Mouse (Mus musculus) brain, embryonic 14.5 days (tissue): ENCODE data around the gene Olfr522. TPM values are rescaled to one million over a fixed set of nuclear protein-coding genes. Genes with fewer than 3 reads are reported as not detected.

Source experiments
- DNase-seq: peaks from one replicate; pipeline ENCODE4 v3.0.0-alpha.2; 2011; ENCODE audit warnings: low read depth
- CTCF ChIP-seq: fragments of 200-500 bp; IDR thresholded peaks from 2 replicates; pipeline ENCODE4 v1.5.1; 2012; ENCODE audit warnings: inconsistent platforms, mild to moderate bottlenecking, moderate library complexity, borderline replicate concordance; ENCODE audit not compliant: insufficient read depth, insufficient read length; ENCODE audit errors: extremely low read depth
- POLR2A ChIP-seq: fragments of 200-500 bp; IDR thresholded peaks from 2 replicates; pipeline ENCODE4 v1.6.1; 2012; ENCODE audit warnings: mild to moderate bottlenecking, inconsistent platforms, borderline replicate concordance; ENCODE audit not compliant: poor library complexity, insufficient read depth, insufficient read length, severe bottlenecking; ENCODE audit errors: extremely low read depth
- polyA plus RNA-seq: library from polyadenylated mRNA; depleted of rRNA; stranded (reverse); fragments of >200 nt; gene quantifications from 2 replicates; pipeline ENCODE4 v1.2.3, GENCODE M21; 2012; rRNA removed

Gene Olfr522
- not detected in 2 replicates for polyA plus RNA-seq

- no peak for DNase-seq
- TF ChIP-seq CTCF, result no peak
- TF ChIP-seq POLR2A, result no peak
These were observed at the start of gene Olfr522 for GRCm38 (mm10) chr7:140164664-140165063. TSS of gene Olfr522 (minus strand) at chr7:140164764.

DNA sequence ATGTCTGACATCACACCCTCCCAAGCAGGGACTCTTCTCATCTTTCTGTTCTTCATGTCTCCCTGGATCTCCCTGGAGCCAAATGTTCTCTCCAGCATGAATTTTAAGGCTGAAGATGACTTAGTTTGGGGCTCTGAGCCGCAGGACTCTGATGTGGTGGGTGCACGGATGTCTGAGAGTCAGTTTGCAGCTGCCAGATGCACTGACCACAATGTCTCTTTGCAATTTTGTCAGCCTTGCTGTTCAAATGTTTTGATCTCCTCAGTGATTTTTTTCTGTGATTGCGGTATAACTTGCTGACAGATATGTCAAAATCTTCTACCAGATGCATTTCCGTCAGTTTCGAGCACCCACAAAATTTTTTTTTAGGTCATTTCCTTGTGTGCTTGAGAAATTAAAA is 49.3 kb upstream of the Olfr522 start:
- TF ChIP-seq CTCF (no peak), POLR2A (no peak)

DNA sequence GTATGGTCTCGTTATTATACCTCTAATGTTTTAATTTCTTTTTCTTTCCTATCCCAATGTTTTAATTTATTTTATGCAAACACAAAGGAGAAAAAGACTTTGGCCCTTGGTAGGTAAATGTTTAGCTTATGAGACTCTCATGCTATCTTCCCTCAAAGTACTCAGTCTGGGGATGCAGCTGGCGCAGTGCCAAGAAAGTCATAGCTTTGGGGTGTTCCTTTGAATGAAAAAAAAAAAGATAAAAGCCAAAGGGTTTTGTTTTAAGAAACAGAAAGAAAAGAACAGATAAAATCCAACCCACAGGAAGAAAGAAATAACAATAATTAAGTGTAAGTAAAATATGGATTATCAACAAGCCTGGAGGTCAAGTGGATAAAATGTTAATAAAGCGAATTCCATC is 44.1 kb upstream of the Olfr522 start:
- DNase-seq, result no peak
- TF ChIP-seq CTCF (no peak), POLR2A (no peak)

More for the DNA sequence above, 49.3 kb upstream of the Olfr522 start:
- no peak for DNase-seq

DNA sequence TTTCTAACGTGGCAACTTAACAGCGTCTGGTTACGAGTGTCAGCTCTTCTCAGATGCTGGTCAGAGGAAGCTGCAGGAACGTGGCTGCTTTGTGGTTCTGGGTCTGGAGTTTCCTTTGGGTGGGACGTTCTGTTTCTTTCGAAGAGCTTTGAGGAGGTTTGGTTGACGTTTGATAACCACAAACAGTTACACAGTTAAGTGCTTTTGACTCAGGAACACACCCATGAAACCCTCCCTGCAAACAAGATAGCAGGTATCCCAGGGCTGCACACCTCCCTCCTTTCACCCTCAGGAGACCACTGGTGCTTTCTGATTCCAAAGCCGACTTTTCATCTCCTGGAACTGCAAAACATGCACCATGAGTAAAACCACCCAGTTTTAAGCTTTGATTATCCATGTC is 43.6 kb upstream of the Olfr522 start:
- no peak for DNase-seq
- TF ChIP-seq POLR2A (no peak), CTCF (no peak)

DNA sequence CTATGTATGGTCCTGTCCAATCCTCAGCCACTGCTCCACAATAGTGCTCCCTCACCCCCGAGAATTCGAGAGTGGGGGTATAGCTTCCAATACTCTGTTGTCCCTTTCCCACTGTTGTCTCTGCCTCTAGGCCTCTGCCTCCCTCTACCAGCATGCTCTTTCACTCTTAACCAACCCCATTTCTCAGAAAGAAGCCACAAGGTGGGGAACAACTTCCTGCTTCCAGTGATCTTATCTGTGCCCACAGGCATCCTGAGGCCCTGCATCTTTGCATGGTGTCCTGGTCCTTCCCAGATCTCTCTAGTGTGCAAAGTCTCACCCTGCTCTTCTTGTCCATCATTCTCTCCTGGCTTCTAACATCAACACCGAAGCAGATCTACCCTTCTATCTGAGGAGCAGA is 42.3 kb upstream of the Olfr522 start:
- TF ChIP-seq POLR2A, result no peak
- TF ChIP-seq CTCF, result no peak
- no peak for DNase-seq

- DNase-seq, result no peak
- TF ChIP-seq CTCF (no peak), POLR2A (no peak)
These were observed 41.3 kb upstream of the Olfr522 start, which contains the start of gene Olfr524 for GRCm38 (mm10) chr7:140205864-140206263. TSS of gene Olfr524 (minus strand) at chr7:140205964.

DNA sequence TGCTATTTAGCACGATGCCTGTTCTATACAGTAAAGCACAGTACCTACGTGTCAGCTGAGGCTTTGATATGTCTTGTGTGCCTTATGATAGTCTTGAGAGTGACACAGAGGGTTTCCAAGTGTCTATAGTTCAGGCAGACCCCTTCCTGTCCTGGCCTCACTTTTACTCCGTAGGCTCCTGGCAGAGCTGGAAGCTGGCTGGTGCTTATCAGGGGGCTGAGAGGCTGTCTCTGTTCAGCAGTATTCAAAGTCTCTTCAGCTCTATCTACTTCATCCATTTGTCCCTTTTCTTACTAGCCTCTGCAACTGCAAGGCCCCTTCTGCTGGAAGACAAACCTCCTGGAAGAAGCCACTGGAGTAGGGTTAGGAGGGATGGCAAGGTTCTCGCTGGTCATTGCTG is 36.5 kb upstream of the Olfr522 start:
- TF ChIP-seq POLR2A (no peak), CTCF (no peak)
- no peak for DNase-seq

DNA sequence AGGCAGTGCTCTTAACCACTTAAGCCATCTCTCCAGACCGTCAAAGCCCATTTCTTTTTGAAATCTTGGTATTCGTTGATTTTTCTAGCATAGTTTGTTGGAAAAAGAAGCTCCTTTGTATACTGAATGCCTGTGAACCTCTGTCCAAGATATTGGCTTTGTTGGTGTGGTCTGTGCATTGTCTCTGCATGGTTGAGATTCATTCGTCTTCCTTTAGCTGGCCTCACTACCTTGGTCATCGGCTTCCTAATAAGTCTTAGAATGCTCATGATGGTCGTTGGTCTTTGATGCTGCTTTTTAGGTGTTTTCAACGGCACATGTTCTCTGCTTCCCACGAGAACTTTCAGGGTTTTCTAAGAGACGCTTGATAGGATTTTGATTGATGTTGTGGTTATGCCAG is 31.4 kb upstream of the Olfr522 start:
- TF ChIP-seq CTCF (no peak), POLR2A (no peak)
- DNase-seq, result no peak

DNA sequence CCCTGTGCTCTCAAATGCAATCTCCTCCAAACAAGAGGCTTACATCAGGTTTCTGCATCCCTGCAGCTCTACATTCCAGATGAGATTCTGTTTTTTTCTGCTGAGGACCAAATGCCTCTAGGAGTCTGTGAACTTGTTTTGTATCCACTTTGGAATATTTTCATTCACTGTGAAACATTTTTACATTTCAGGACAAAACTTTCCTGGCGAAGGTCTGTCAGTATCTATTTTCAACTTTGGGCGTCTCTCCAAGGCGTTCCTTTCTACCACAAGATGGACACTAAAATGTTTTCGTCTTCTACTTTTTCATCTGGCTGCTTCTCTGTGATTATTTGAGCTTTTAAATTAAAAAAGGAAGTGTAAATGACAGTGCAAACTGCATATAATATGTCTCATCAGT is 29.5 kb upstream of the Olfr522 start:
- no peak for DNase-seq
- TF ChIP-seq CTCF (no peak), POLR2A (no peak)

DNA sequence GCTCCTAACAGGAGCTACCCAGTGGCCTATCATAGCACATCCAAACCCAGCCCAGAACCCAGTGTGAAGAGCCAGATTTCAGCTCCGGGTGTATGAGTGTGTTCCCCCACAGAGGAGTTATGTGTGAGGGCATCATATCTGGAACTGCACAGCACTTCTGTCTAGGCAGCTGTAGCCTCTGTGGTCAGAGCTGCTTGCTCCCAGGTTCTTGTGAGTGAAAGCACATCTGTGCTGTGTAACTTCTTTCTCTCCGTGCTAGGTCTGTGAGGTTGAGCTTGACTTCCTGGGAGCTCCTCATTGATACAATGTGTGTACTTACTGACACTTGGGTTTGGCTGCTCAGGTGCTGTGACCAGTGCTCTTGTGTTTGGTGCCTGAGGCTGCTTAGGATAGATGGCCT is 28.3 kb upstream of the Olfr522 start:
- TF ChIP-seq POLR2A, result no peak
- TF ChIP-seq CTCF, result no peak
- DNase-seq, result no peak

GRCm38 (mm10) chr7:140192445-140192844 is 27.9 kb upstream of the Olfr522 start:
- TF ChIP-seq CTCF (no peak), POLR2A (no peak)
- no peak for DNase-seq

DNA sequence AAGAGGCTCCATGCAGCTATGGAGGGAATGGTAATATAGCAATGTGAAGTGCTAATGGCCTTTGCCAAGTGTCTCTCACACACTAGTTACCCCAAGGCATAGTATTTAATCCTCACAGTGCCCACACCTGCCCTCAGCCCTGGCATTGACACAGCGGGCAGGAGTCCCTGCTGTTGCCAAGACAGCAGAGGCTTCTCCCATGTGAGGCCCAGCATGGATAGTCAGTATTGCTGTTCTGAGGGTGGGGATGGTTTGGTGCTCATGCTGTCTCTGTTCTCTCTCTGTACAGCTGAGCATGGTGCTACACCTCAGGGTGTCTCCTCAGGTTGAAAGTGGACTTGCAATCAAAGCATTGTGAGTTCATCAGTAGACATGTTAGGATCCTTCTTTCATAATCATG is 25.9 kb upstream of the Olfr522 start:
- TF ChIP-seq CTCF (no peak), POLR2A (no peak)
- DNase-seq, result no peak
